Mouse (Mus musculus): ENCODE data around the gene Nck2. TPM values are rescaled to one million over a fixed set of nuclear protein-coding genes. Genes with fewer than 3 reads are reported as not detected.

Nck2 gene
- total RNA-seq, 2 experiments from 2014 or later, result 3.0 to 5.4 TPM

DNA sequence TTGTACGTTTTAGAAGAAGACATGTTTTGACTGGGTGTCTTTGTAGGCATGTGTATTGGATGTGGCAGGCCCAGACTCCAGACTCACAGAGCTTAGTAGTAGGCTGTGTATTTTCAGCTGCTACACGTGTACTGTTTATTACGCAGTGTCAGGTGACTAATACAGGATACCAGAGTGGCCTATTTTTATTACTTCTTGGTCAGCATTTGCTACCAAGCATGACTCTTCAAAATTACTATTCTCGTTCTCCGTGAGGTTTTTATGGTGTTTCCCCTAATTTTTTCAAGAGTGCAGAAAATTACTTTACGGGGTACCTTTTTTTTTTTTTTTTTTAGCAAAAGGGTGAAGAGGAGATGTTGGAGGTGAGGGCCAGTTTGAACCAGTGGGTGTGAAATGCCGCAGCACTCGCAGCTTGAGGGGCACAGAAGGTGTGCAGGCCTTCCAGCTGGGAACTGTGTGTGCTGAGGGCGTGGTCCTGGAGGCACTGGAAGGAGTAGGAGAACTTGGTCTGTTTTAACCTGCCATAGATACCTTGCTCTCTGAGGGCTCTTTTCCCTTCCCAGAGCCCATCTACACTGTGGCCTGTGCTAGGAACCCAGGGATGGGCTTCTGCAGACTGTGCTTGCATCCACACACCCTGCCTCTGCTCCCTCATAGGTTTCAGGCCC is 21.7 kb downstream of the Nck2 start:
- no peak for ATAC-seq (ENCODE audit: poor library complexity, severe bottlenecking)

DNA sequence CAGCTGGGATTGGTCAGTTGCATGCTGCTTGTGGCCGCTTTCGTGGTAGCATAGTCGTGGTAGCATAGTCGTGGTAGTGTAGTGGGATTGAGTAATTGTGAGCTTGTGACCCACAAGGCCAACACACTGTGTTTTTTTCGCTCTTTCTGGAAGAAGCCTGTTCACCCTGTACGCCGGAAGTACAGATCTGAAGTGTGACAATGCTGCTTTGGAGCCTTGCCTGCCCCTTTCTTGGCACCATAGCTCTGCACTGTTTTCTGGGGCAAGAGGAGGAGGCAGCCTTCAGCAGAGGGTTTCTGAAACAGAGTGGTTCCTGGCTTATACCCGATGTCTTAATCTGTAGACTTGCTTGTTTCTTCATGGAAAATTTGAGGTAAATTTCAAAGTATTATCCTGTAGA is 23.3 kb downstream of the Nck2 start:
- ATAC-seq (ENCODE audit: poor library complexity, severe bottlenecking), result peak; percentile 30

DNA sequence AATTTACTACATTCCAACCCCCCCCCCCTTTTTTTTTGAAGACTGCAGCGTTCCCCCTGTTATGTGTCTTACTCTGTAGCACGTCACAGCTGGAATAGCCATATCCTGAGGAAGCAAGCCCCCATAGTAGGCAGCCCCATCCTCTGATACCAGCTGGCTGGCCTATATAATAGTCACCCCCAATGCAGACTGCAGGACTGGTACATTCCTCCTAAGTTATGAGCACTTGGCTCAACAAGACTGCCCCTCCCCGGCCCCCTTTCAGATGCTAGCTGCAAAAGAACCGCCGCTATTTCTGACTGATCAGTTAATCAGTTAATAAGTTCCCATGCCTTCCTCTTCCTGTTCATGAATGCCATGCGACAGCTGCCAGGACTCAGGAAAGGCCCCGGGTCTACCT is 23.8 kb downstream of the Nck2 start:
- ATAC-seq (ENCODE audit: poor library complexity, severe bottlenecking), result no peak

DNA sequence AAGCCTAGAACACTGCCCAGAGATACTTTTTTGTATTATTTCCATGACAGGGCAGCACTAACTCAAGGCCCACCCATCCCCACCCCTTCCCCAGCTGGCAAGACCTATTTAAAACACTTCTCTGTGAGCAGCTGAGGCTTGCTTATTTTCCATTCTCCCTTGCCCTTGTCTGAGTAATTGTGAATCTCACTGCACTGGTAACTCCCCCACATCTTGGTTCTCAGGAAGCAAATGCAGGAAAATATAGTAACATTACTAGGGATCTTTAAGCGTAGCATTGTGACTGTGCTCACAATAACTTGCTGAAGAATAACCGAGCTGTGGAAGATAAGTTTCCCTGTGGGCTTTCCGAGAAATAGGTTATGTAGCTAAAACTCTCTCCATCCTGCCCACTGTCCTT is 24.6 kb downstream of the Nck2 start:
- no peak for ATAC-seq (ENCODE audit: poor library complexity, severe bottlenecking)

DNA sequence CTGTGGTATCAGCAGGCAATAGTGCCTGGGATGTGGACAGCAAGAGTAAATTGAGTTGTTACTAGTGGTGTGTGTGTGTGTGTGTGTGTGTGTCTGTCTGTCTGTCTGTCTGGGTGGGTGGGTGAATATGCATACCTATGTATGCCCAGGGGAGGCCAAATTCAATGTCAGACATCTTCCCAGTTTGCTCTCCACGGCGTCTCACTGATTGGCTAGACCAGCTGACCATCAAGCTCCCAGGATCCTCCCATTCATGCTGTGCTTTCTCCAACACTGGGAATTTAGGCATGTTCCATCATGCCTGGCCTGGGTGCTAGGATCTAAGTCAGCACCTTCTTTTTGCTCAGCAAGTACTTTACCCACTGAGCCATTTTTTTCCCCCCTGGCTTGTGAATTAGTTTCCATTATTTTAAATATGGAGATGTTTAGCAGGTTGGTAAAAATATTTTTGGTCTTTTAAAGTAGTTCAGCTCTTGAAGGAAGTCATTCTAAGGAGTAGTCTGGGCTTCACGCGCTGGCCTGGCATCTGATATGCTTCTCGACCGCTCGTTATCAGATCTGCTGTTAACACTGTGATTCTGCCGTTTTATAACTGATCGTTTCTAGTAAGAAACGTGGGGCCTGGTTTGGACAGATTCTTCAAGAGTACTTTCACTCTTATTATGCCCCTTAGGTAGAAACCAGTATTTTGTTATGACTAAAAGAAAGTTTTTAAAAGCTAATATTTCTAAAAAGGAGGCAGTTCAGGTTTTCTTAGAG is 26.2 kb downstream of the Nck2 start:
- no peak for ATAC-seq (ENCODE audit: poor library complexity, severe bottlenecking)

DNA sequence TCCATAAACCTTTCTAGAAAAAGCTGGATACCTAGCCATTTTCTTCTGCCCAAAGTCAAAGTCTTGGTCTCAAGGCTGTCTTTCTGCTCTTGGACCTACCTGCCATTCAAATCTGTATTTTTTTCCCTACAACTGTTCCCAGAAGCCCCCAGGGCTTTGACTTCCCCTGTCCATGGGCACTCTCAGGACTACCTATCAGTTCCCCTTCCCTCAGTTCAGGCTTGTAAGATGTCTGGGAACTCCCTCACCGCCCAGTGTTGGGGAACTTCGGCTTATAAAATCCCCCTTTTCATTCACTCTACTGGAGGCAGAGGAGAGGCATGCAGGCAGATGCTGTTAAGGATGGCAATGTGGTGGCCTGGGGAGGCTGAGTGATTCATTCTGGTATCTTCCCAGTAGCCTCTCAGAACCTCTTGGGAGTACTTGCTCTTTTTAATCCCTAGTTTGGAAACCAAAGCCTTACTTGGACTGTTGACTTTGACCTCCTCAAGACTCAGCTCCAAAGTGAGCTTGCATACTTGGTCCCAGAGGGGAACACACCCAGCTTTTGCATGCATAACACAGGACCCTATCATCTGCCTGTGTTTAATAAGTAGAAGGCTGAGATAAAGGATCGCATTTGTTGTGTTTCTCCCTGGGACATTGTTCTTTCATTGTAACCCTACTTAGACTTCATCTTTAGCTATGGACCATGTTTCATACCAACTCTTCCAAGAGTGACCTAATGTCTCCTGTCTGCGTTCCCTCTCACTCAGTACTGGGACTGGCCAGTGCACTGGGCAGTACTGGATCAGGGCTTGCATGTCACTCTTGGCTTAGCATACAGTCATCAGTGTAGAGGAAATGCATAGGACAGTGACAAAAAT is 27.0 kb downstream of the Nck2 start:
- ATAC-seq (ENCODE audit: poor library complexity, severe bottlenecking), result no peak

DNA sequence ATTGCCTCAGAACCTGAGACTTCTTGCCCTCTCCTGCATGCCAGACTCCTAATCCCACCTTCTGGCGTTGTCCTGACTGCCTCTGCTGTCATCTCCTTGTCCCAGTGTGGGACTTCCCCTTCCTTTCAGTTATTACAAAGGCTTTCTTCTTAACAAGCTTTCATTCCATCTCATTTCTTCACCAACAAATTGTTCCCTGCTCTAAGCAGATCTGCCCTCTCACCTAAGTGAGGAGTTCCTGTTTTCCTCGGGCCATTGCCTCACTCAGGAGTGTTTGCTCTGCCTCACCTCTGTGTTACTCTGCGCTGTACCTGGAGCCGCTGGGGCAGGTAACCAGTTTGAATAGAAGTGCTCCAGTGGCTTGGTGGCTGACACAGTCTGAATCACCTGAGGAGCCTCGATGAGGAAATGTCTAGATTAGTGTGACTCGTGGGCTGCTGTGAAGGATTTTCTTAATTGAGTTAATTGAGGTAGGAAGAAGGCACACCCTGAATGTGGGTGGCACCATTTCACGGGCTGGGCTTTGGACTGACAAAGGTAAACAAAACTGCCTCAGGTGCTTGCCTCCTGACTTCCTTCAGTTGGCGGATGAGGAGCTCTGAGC is 27.8 kb downstream of the Nck2 start:
- ATAC-seq (ENCODE audit: poor library complexity, severe bottlenecking), result no peak

DNA sequence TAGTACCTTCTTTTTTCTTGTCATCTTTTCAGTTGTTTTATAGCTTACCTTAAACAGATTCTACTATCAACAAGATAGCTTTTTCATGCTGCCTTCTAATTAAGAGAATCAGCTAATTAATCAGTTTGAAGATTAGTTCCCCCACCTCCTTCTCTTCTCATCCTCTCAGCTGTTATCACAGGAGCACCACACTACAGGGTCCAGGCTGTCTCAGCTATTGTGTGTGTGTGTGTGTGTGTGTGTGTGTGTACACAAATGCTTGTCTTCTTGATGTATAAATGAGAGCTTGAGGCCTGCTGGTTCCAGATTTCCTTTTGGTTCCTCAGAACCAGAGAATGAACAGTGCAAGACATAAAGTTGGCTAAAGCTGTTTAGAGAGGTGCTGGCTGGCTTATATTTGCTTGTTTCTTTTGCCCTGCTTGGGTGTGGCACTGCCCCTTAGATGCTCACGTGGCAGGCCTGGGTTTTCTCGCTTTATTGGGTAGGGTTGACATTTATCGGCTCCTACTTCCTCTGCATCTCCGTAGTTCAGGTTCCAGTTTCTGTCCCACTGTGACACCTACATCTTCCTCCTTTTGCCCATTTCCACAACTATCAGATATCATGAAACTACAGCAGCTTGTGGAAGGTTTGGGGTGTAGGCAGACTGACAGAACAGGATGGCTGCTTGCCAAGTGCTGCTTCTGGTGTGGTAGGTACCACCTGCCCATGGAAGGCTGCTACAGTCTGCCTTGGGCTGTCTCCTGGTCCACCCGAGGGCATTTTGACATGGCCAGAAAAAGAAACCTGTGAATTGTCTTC is 29.6 kb downstream of the Nck2 start:
- peak; percentile 75 for ATAC-seq (ENCODE audit: poor library complexity, severe bottlenecking)

DNA sequence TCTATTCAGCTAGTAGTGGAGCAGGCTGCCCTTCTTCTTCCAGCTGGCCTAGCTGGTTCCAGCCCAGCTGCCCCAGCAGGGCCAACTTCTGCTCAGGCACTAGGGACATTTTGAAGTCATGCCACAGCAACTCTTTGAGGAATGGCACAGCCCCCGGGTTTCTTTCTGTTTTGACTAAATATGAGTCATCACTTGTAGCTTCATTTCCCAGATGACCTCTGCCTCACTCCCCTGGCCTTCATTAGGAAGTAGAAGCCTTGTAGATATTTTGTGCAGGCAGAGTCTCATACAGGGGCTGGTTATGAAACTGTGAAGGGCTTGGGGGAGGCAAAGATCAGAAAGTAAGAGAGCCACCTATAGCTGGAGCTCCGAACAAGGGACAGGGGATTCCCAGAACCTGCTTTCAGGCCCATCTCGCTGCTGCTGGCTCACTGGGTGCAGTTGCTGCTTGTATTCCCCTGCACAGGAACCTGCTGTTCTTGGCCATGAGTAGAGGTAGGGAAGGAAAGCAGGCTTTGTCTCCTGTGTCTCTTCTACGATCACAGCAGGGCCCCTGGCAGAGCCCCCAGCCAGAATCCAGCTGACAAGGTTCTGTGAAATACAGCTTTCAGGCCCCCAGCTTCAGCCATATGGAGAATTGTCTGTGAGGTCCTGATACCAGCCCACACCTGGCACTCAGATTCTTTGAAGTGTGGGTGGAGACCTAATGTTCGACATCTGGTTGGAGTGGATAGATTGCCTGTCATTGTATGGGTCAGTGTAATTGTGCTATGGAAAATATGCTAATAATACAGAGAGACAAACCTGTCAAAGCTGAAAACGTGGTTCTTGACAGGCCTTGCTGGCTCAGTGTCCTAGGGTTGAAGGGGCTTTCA is 30.4 kb downstream of the Nck2 start:
- peak; percentile 36 for ATAC-seq (ENCODE audit: poor library complexity, severe bottlenecking)

DNA sequence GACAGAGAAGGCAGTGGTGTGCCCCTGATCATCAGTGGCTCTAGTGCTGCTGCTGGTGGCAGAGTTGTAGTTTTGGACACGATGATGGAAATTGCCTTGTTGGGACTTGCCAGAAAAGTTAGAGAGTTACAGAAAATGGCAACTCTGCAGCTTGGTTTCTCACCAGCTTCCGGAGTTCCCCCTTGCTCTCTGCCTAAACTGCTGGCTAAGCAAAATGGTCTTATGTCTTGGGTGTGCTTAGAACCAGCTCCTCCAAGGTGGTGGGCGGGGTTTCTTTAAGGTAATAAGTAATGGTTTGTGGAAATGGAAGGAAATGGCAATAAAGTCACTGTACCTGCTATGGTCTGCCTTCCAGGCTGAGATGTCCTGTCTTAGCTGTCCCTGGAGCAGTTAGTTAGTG is 33.6 kb downstream of the Nck2 start:
- no peak for ATAC-seq (ENCODE audit: poor library complexity, severe bottlenecking)

DNA sequence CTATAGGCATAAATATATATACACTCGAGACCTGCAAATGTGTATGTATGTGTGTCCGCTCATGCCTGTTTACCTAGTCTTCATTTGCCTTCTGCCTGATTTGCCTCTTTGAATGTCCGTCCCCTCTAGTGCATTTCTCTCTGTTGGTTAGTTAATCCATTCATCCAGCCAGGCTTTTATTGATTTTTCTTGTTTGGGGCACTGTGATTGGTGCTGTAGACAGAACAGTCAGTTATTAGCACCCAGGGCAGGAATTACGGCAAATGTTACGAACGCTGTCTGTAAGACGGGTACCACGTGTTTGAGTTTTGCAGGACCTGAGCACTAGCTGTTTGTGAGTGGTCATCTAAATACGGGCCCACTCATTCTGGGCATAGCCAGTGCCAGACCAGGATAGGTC is 40.8 kb downstream of the Nck2 start:
- no peak for ATAC-seq (ENCODE audit: poor library complexity, severe bottlenecking)

DNA sequence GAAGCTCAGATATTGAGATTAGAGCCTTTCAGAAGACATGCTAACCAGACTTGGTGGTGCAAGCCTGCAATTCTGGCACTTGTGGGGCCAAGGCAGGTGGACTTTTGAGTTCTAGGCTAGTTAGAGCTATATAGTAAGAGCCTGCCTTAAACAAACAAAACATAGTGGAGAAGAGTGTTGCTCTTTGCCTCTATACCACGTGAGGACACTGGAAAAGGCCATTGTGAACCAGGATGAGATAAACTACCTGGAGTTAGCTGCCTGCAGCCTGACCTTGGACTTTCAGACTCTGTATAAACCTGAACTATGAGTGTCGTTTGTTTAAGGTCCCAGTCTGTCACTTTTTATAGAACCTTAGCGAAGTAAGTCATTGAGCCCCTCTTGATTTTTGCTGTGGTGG is 42.1 kb downstream of the Nck2 start:
- no peak for ATAC-seq (ENCODE audit: poor library complexity, severe bottlenecking)

DNA sequence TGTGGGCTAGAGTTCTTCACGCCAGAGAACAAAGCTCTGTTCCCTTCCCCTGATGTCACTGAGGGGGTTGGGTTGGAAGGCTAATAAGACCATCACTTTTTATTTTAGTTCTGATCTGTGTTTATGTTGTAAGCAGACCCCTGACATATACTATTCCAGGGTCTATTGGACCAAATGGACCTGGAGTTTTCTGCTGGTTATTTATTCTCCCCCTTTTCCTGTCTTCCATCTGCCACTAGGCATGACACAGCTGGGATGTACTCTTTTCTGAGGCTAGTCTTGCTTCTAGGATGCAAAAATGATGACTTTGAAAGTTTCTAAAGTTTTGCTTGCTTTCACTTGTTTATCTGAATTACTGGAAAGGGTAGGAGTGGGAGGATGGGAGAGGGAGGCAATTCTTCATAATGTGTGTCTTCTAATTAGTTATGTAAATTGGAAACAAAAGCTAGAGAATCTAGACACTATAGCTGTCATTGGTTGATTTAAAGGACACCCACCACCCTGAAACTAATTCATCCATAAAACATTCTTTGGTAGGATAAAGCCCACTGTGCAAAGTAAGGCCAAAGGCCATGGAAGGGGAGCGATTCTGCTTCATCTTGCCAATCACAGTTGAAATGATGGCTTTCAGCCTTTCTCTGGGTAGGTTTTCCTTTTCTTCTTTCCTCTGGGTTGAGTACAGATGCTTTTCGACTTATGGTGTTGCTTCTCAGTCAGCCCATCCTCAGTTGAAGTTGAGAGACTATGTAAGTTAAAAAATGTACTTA is 42.8 kb downstream of the Nck2 start:
- ATAC-seq (ENCODE audit: poor library complexity, severe bottlenecking), result no peak

DNA sequence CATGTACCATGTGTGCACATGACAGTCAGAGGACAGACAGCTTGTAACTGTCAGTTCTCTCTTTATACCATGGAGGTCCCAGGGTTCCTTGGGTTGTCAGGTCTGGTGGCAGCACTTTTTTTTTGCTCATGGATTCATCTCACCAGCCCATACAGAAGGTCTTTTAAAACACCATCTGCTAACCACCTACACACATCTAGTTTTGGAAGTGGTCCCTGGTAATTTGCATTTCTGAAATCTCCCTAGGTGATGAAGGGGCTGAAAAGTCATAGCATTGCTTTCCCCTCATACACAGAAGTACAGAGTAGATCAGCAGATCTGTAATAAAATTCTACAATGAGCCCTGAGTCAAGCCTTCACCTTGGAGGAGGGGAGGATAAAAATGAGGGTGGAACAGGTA is 44.9 kb downstream of the Nck2 start:
- no peak for ATAC-seq (ENCODE audit: poor library complexity, severe bottlenecking)

DNA sequence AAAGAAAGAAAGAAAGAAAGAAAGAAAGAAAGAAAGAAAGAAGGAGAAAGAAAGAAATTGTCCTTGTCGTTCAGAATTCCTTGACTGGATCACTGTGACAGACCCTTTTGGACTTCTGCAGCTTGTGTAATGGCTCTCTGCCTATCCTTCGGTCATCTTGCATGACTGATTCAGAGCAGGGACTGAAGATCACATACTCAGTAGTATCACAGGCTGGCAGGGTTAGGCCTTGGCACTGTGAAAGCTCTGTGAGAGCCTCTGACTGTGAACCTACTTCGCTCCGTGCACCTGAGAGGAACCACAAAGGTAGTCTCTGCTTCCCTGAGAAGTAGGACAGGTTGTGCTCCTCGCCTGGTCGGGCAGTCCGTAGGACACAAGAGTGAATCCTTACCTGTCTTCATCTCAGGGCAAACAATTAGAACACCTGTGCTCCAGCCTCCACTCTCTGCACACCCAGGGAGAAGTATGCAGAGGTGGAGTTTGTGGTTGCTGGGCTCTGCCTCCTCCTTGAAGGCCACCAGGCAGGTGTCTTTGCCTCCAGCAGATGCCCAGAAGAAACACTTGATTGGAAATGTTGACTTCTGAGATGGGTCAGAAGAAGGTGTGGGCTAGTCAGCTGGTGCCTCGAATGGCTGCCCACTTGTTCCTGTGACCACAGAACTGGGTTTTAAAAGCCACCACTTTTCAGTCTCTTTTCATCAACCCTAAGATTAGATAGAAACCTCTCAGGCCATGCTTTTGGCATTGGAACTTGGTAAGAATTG is 47.3 kb downstream of the Nck2 start:
- ATAC-seq (ENCODE audit: poor library complexity, severe bottlenecking), result no peak

DNA sequence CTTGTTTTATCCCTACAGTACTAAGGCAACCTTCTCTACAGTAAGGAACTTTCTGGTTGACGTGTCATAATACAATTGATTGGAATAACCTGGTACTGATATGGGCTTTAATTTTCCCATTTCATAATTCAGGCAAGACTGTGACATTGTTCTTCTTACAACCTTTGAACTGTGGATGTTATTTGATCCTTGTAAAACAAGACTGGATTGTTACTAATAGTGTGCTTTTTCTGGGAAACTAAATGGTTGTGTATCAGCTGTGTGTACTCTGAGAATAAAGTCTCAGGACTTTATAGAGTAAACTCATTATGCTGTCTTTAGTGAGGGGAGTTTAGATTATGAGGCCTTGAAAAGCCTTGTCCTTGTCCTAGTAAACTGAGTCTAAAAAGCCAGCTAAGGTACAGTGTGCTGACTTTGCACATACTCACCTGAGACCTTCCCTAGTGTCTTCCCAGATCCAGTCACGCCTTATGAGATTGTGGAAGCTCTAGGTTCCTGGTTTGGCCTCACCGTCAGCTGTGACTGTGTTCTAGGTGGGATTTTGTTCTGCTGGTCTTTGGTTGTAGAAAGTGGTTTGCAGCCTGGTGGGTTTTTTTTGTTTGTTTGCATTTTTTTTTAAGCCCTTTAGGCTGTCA is 48.5 kb downstream of the Nck2 start:
- no peak for ATAC-seq (ENCODE audit: poor library complexity, severe bottlenecking)

DNA sequence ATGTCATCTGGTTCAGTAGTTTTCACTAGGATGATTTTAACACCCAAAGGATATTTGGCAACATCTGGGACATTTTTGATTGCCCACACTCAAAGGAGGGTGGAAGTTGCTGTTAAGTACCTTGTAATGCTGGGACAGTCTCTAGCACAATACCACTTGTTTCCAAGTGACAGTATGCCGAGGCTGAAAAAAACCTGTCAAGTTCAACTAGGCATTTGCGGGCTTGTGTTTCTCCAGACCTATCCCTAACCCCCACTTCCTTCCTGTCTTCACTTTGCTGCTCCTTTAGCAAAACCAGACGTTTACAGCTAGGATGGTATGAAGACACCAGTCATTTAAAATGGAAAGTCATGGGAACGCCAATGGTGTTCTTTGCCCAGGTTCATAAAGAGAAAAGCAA is 51.7 kb downstream of the Nck2 start:
- no peak for ATAC-seq (ENCODE audit: poor library complexity, severe bottlenecking)

DNA sequence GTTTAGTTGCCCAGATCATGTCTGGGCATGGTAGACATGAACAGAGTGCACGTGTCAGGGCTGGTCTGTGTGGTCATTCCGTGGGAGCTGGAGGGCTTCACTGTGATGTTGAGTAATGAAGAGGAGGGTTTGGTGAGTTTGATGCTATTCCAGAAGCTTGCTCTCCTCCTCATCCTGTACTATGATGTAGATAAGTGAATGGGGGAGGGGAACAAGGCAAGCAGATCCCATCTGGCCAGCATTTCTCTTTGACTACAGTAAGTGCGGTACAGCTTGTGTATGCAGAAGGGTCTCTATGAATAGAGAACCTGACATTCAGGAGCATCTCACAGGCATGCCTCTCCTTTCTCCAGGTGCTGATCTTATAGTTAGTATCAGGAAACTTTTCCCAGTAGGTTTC is 52.6 kb downstream of the Nck2 start:
- no peak for ATAC-seq (ENCODE audit: poor library complexity, severe bottlenecking)

Data from megakaryocyte, adult 5-6 weeks (primary cell).